ENCODE assay signal across 8 mouse cellular contexts in genomic region chr9:89704265-89705196, GRCm38 (mm10). TPM values are rescaled to one million over a fixed set of nuclear protein-coding genes. Genes with fewer than 3 reads are reported as not detected.
DNase-seq lines count a peak whose midpoint lies in the region; ATAC-seq lines count a peak whose summit lies in the region.

TSS of gene Tmed3 (minus strand) at chr9:89705068.

- H3K27me3 ChIP-seq in heart, embryonic 13.5 days (replicated peaks) = no peaks in the 10 kb centered on the region
- no peaks in the 10 kb centered on the region for H3K27me3 ChIP-seq in liver, embryonic 12.5 days (replicated peaks)
- no peaks in the 10 kb centered on the region for H3K27me3 ChIP-seq in stomach, embryonic 15.5 days (replicated peaks)

- peaks cover 31% of the 10 kb centered on the region for H3K36me3 ChIP-seq in heart, embryonic 13.5 days
- H3K36me3 ChIP-seq in liver, embryonic 12.5 days = peaks cover 27% of the 10 kb centered on the region
- H3K36me3 ChIP-seq in stomach, embryonic 15.5 days = peaks cover 4% of the 10 kb centered on the region; the same call in 1 of the 2 replicates

- peak within 1 kb of the TSS; percentile 89 for H3K9ac ChIP-seq in heart, embryonic 13.5 days
- peak within 1 kb of the TSS; percentile 76 for H3K9ac ChIP-seq in liver, embryonic 12.5 days
- H3K9ac ChIP-seq in stomach, embryonic 15.5 days = peak within 1 kb of the TSS; percentile 80

- whole genome bisulfite sequencing in heart, embryonic 13.5 days = 2% methylated on average over 52 of the region's 52 CpGs
- WGBS in liver, embryonic 12.5 days (ENCODE audit: insufficient replicate concordance) = 2% methylated on average over 52 of the region's 52 CpGs
- 1% methylated on average over 52 of the region's 52 CpGs for WGBS in stomach, embryonic 15.5 days

- ATAC-seq in heart, embryonic 13.5 days (ENCODE audit: extremely low read depth, insufficient number of reproducible peaks, low FRiP score, low TSS enrichment) = peak; percentile 92
- peak; percentile 98 for ATAC-seq in liver, embryonic 12.5 days
- ATAC-seq in stomach, embryonic 15.5 days (ENCODE audit: insufficient read depth, low FRiP score, low read depth) = peak; percentile 99

- H3K27ac ChIP-seq in brown adipose tissue, adult 24 weeks (replicated peaks; ENCODE audit: low read depth, low read length) = peak within 1 kb of the TSS; percentile 89
- peak within 1 kb of the TSS; percentile 83 for H3K27ac ChIP-seq in heart, embryonic 13.5 days (replicated peaks)
- H3K27ac ChIP-seq in liver, embryonic 12.5 days = peak within 1 kb of the TSS; percentile 79
- peak within 1 kb of the TSS; percentile 85 for H3K27ac ChIP-seq in stomach, embryonic 15.5 days

- peak within 1 kb of the TSS; percentile 94 for H3K4me2 ChIP-seq in heart, embryonic 13.5 days
- peak within 1 kb of the TSS; percentile 90 for H3K4me2 ChIP-seq in liver, embryonic 12.5 days
- H3K4me2 ChIP-seq in stomach, embryonic 15.5 days = peak within 1 kb of the TSS; percentile 94

- H3K9me3 ChIP-seq in heart, embryonic 13.5 days = no peaks in the 10 kb centered on the region
- no peaks in the 10 kb centered on the region for H3K9me3 ChIP-seq in liver, embryonic 12.5 days (replicated peaks)
- no peaks in the 10 kb centered on the region for H3K9me3 ChIP-seq in stomach, embryonic 15.5 days

- H3K4me1 ChIP-seq in brown adipose tissue, adult 24 weeks (ENCODE audit: control insufficient read depth, insufficient read depth, insufficient read length, low read length) = peaks cover 3% of the 10 kb centered on the region; the same call in 1 of the 2 replicates
- peaks cover 8% of the 10 kb centered on the region for H3K4me1 ChIP-seq in heart, embryonic 13.5 days
- peaks cover 16% of the 10 kb centered on the region for H3K4me1 ChIP-seq in liver, embryonic 12.5 days
- H3K4me1 ChIP-seq in stomach, embryonic 15.5 days = no peaks in the 10 kb centered on the region; the same call in none of the 2 replicates

- peak within 1 kb of the TSS; percentile 83 for H3K4me3 ChIP-seq in brown adipose tissue, adult 24 weeks (ENCODE audit: insufficient read depth, low read depth, low read length)
- H3K4me3 ChIP-seq in heart, embryonic 13.5 days = peak within 1 kb of the TSS; percentile 80
- H3K4me3 ChIP-seq in liver, embryonic 12.5 days = peak within 1 kb of the TSS; percentile 68
- H3K4me3 ChIP-seq in stomach, embryonic 15.5 days (replicated peaks) = peak within 1 kb of the TSS; percentile 77

- peak; percentile 96 for DNase-seq in CD4-positive, CD25-positive, alpha-beta regulatory T cell, adult 2 months (ENCODE audit: low read depth, low spot score)
- DNase-seq in fat pad, adult 2 months (ENCODE audit: extremely low read depth, low read depth, low spot score) = peak; percentile 11
- peak; percentile 94 for DNase-seq in kidney, postnatal 10 days
- DNase-seq in natural killer cell, adult 2 months (ENCODE audit: low spot score in 2 of 2) = peak; percentile 82 to 88

RNA-seq across cellular contexts. Expression of gene Tmed3, which starts in this region (rescaled TPM):
- 34.1 and 35.1 TPM in 2 replicates for polyA plus RNA-seq in brown adipose tissue, adult 24 weeks (2012; ENCODE audit: insufficient read depth, insufficient read length, missing spikeins)
- 77.1 and 81.7 TPM in 2 replicates for polyA plus RNA-seq in heart, embryonic 13.5 days (2015; fragmentation: Nextera tagmentation; extraction: Ambion mirVana)
- 40.2 and 41.4 TPM in 2 replicates for polyA plus RNA-seq in liver, embryonic 12.5 days (2016; fragmentation: Nextera tagmentation; extraction: Ambion mirVana)
- polyA plus RNA-seq in stomach, embryonic 15.5 days (2015; fragmentation: Nextera tagmentation; extraction: Ambion mirVana) = 155 and 173 TPM in 2 replicates

Comparison
In these comparisons a context has a peak if more than half of its experiments do, and no peak if none do; other contexts are left out.
1. Peak in every context shown above with its lines: DNase-seq, ATAC-seq, H3K4me3 ChIP-seq and H3K27ac ChIP-seq.
2. DNase-seq: peak in every context shown above with its lines; median percentile 96 in CD4-positive, CD25-positive, alpha-beta regulatory T cell, adult 2 months; 94 in kidney, postnatal 10 days; 85 in natural killer cell, adult 2 months; 11 in fat pad, adult 2 months.